Comparison of ENCODE assay signal across 1 mouse cellular context in the genomic region with DNA sequence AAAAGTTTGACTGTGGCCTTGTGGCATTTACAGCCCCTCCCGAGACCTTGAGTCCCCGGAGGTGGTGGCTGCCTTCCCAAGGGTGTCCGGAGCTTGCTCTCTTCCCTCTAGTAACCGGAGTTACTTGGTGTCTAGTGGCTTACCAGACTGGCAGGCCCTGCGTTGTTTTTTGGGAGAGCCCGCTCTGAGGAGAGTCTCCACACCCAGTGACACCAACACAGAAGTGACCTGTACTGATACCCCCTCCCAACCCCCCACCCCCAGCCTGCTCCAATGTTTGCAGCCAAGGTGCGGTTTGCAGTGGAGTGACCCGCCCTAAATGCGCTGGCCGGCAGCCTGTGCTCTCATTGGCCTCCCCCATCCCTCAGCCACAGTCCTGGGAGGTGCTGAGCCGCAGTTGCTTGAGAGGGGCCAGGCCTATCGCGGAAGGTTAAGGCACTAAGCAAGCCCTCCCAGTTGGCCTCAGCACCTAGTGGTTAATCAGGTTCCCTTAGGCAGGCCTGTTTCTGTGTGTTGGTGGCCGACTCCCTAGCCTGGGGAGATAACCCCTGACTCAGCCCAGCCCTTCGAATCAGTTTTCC.
TF ChIP-seq lines count a peak whose summit lies in the region.

No protein-coding gene starts in this region.

TF ChIP-seq in MEL, 35 proteins besides CTCF, POLR2A, EP300 and RAD21:
- 0 out of 2 replicates have a peak, but pooled peaks have one; percentile 19 for TF ChIP-seq TBP (IDR thresholded peaks at IDR 0.05; ENCODE audit: low read depth, low read length)
- TF ChIP-seq GATA1 (IDR thresholded peaks at IDR 0.05; ENCODE audit: low read depth, low read length): no peak
- TF ChIP-seq ZMIZ1 (IDR thresholded peaks at IDR 0.05; ENCODE audit: low read depth, low read length): no peak
- TF ChIP-seq ZNF384 (IDR thresholded peaks at IDR 0.05; ENCODE audit: low read depth, low read length): no peak
- TF ChIP-seq KAT2A (conservative IDR thresholded peaks at IDR 0.05; ENCODE audit: low read depth, low read length): no peak
- no peak; the same call in 1 of the 2 replicates for TF ChIP-seq UBTF (IDR thresholded peaks at IDR 0.05; ENCODE audit: borderline replicate concordance, insufficient read depth, low read depth, low read length)
- TF ChIP-seq SMC3 (IDR thresholded peaks at IDR 0.05; ENCODE audit: low read depth, low read length): no peak
- no peak for TF ChIP-seq ELF1 (IDR thresholded peaks at IDR 0.05; ENCODE audit: low read depth, low read length)
- TF ChIP-seq ZKSCAN1 (IDR thresholded peaks at IDR 0.05; ENCODE audit: low read depth, low read length): no peak
- TF ChIP-seq MXI1 (IDR thresholded peaks at IDR 0.05; ENCODE audit: low read depth, low read length): no peak
- TF ChIP-seq TCF12 (IDR thresholded peaks at IDR 0.05; ENCODE audit: low read depth, low read length): no peak
- TF ChIP-seq MEF2A (IDR thresholded peaks at IDR 0.05; ENCODE audit: extremely low read depth, insufficient replicate concordance, low read depth, low read length, poor library complexity, severe bottlenecking): no peak
- no peak for TF ChIP-seq CHD2 (IDR thresholded peaks at IDR 0.05; ENCODE audit: low read length)
- TF ChIP-seq NELFE (IDR thresholded peaks at IDR 0.05; ENCODE audit: low read depth, low read length): 0 out of 2 replicates have a peak, but pooled peaks have one; percentile 2
- no peak for TF ChIP-seq MAX (IDR thresholded peaks at IDR 0.05; ENCODE audit: low read length)
- no peak for TF ChIP-seq MAZ (IDR thresholded peaks at IDR 0.05; ENCODE audit: low read depth, low read length)
- no peak for TF ChIP-seq MYB (IDR thresholded peaks at IDR 0.05; ENCODE audit: low read depth, low read length)
- TF ChIP-seq ZC3H11A (IDR thresholded peaks at IDR 0.05; ENCODE audit: low read depth, low read length): no peak
- TF ChIP-seq POLR2AphosphoS5 (IDR thresholded peaks at IDR 0.05; ENCODE audit: borderline replicate concordance, low read depth, low read length): no peak
- no peak for TF ChIP-seq CHD1 (IDR thresholded peaks at IDR 0.05; ENCODE audit: low read depth, low read length)
- no peak for TF ChIP-seq USF2 (IDR thresholded peaks at IDR 0.05; ENCODE audit: borderline replicate concordance in 1 of 2, insufficient read depth in 1 of 2, low read depth in 1 of 2, low read length in 2 of 2)
- no peak for TF ChIP-seq ETS1 (IDR thresholded peaks at IDR 0.05; ENCODE audit: low read depth, low read length)
- peak; percentile 21; the same call in 1 of the 2 replicates for TF ChIP-seq HCFC1 (IDR thresholded peaks at IDR 0.05; ENCODE audit: low read depth, low read length)
- TF ChIP-seq NRF1 (IDR thresholded peaks at IDR 0.05; ENCODE audit: insufficient read depth, low read depth, low read length, poor library complexity, severe bottlenecking): no peak
- no peak for TF ChIP-seq RCOR1 (IDR thresholded peaks at IDR 0.05; ENCODE audit: low read depth, low read length)
- TF ChIP-seq SIN3A (IDR thresholded peaks at IDR 0.05; ENCODE audit: low read length): peak; percentile 71
TF ChIP-seq in MEL: peak in this region for 4.
